Mouse (Mus musculus) left cerebral cortex, adult 2 months (tissue): Measurements from ENCODE around the gene Uspl1. TPM values are rescaled to one million over a fixed set of nuclear protein-coding genes. Genes with fewer than 3 reads are reported as not detected.
"Not testable (repeated sequence)": the region's sequence is repeated elsewhere in the genome, so short reads cannot be mapped to it uniquely, and the experiment has no call there.

Source experiments
- DNase-seq, 2 experiments: peaks; one replicate each; pipeline ENCODE4 v3.0.0; 2021 to 2022; ENCODE audit warnings: low spot score in 2 of 2, mixed read lengths in 1 of 2; ENCODE audit errors: extremely low spot score in 1 of 2
- H3K27ac ChIP-seq: fragments of 200-600 bp; 2 replicates; pipeline ENCODE4 v1.8.1; 2022
- H3K4me3 ChIP-seq: fragments of 200-600 bp; 2 replicates; pipeline ENCODE4 v1.8.1; 2022
- CTCF ChIP-seq: fragments of 200-600 bp; IDR thresholded peaks from 2 replicates; pipeline ENCODE4 v1.8.1; 2022; ENCODE audit warnings: antibody characterized with exemption, mild to moderate bottlenecking, moderate library complexity
- intact Hi-C: fragments of 180-260 bp; cut with DNase I; formaldehyde crosslinking; loops from one replicate; pipeline ENCODE4 v1.15.1; 2025
- long read RNA-seq, 2 experiments: library from polyadenylated mRNA; stranded (forward); transcript quantifications; one replicate each; pipeline ENCODE4 v2.0.0; 2021; ENCODE audit warnings: borderline mapping rate in 2 of 2
- total RNA-seq, 2 experiments: library from RNA; stranded (reverse); gene quantifications; 2 replicates each; pipeline ENCODE4 v1.2.3; 2021

Gene Uspl1
- total RNA-seq: 10 to 100 TPM; 40.6 to 44.1 TPM
- long read RNA-seq, experiment 1, full-length matches to known transcripts: 36 of 45 reads
- long read RNA-seq, experiment 1, partial matches to known transcripts: 3 of 45 reads
- long read RNA-seq, experiment 1, other reads (novel, unspliced or antisense): 6 of 45 reads
- long read RNA-seq, experiment 2, full-length matches to known transcripts: 21 of 31 reads
- long read RNA-seq, experiment 2, partial matches to known transcripts: 8 of 31 reads
- long read RNA-seq, experiment 2, other reads (novel, unspliced or antisense): 2 of 31 reads

DNA sequence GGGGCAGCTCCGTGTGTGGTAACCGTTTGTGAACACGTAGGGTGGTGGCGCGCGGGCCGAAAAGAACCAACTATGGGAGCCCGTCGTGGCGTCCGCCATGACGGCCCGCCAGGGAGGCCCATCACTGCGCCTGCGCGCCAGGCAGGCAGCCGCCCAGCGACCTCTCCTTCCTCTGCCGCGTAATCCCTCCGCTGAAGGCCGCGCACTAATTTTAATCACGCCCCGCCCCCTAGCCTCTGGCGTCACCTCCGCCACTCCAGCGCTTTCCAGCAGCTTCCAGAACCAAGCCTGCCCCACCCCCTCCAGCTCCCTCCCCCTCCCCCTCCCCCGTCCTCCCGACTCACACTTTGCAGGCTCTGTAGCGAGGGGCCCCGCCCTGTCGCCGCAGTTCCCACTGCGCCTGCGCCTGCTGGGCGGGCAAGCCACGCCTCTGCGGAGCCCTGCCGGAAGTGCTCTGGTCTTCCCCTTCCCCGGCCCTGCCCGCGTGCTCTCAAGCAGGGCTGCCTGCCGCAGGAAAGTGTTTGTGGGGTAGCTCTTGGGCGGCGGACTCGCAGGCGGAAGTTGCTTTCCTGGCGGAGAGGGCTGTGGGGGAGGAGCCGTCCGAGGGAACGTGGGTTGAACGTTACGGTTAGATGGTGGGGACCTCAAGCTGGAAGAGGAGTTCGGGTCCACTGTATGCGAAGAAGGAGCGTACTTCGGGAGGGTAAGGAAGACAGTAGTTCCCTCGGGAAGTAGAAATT, at the start of gene Uspl1, which contains the start of gene Hmgb1:
TSS of gene Uspl1 (plus strand) at position 247 of the 740 bp plus-strand sequence.
TSS of gene Hmgb1 (minus strand) at position 386 of the 740 bp plus-strand sequence.
- peak within 1 kb of the TSS; percentile 86 for H3K4me3 ChIP-seq
- intact Hi-C loops: loop anchor here (1.0 to 10.0 kb wide), 6 partner anchors 45 to 452 kb away; partner anchors contain the start of genes Hsph1 and Katnal1
- DNase-seq: peak; percentile 98
- peak within 1 kb of the TSS; percentile 99 for H3K27ac ChIP-seq
- no peak for TF ChIP-seq CTCF

DNA sequence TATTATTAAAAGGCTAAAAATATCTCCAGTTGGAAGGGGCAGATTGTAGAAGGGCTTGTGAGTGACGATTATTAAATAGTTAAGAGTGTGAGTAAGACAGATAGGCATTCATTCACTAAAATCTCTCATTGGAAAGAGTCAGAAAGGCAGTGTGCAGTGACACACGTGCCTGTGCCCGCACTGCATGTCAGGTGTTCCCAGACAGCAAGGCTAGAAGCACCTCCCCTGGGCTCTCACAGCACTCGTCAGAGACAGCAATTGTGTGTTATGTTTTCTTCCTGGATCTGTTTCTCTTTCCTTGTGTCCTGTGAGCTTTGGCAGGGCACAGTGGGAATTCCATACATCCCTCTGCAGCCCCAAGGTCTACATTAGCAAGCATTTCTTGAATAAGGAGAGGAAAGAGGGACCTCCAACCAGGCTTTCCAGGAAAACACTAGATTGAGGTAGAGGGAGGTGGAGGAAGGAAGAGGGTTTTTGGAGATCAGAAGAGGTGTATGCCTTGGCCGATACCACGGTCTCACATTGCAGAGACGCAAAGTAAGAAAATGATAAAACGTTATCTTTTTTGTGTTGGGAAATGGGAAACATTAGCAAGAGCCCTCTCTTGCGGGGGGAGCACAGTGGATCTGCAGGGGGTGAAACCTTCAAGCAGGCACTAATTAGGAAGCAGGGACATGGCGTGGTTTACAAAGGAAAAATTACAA, 49.2 kb upstream of the Uspl1 start:
- no peak for DNase-seq
- no peak for TF ChIP-seq CTCF
- Histone ChIP-seq H3K4me3 (no peak overlapping the region), H3K27ac (no peak overlapping the region)
- intact Hi-C loops: no loop called here

DNA sequence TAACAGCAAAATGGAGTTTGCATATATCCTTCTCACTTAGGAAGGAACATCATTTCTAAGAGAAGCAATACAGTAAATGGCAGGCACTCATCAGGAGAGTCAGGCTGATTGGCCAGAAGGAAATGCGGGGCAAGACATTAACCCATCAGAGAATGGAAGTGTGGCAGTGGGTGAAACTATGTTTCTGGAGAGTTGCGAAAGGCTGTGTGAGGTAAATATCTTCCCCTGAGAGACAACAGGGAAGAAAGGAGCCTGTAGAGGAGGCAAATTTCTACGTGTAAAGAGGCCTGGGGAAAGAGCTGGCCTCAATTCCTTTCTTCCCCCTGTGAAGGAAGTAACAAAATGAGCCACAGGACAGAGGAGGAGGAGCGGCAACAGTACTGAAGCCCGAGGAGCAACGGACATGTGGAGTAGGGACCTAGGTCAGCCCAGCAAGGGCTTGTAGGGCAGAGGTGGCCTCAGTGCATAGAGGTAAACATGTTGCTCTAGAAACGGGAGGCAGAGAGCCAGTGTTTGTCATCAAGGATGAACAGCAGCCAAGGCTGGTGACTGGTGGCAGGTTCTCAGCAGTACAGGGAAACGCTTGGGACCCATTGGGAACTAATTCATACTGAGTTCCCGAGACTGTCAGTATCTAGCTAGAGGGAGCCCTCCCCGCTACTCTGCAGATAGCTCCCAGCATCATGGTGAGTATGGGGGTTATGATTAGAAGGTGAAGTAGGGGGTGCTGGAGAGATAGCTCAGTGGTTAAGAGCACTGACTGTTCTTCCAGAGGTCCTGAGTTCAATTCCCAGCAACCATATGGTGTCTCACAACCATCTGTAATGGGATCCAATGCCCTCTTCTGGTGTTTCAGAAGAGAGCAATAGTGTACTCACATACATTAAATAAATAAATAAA, 48.4 kb upstream of the Uspl1 start:
- Histone ChIP-seq H3K4me3 (no peak overlapping the region), H3K27ac (no peak overlapping the region)
- no peak for DNase-seq
- TF ChIP-seq CTCF: no peak
- intact Hi-C loops: no loop called here

DNA sequence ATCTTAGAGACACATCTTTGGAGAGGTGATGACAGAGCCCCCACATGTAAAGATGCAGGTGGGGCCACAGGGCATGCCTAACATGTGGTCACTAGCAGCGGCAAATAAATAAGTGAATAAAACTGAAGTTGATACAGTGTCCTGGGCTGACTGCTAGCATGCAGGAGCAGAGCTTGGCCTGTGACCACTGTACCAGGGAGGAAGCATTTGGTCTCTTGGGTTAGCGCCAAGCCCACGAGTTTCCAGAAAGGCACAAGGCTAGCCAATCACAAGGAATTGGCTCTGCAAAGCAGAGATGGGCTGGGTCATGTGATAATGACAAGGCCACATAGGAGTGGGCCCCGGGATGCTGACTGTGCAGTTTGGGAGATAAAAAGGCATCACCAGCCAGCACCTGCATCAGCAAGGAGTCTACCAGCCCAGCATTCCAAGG, 47.2 kb upstream of the Uspl1 start:
- intact Hi-C loops: no loop called here
- Histone ChIP-seq H3K27ac (no peak overlapping the region), H3K4me3 (no peak overlapping the region)
- no peak for TF ChIP-seq CTCF
- no peak for DNase-seq

DNA sequence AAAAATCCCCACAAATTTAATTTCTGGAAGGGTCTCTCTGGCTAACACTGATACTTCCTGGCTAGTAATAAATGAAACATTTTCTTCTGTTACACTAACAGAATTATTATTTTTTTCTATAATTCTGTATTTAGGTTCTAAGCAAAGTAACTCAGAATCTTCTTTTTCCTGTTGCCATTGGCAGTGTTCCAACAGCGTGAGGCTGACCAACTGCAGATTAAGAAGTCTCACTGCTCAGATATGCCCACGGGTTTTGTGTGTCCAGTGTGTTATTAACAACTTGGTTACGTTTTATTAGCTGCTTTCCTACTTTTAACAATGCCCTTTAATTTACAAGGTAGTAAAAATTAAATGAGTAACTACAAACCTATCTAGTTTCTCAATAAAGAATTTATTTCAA, 46.7 kb upstream of the Uspl1 start:
- Histone ChIP-seq H3K27ac (no peak overlapping the region), H3K4me3 (no peak overlapping the region)
- DNase-seq: no peak
- intact Hi-C loops: no loop called here
- TF ChIP-seq CTCF: no peak

DNA sequence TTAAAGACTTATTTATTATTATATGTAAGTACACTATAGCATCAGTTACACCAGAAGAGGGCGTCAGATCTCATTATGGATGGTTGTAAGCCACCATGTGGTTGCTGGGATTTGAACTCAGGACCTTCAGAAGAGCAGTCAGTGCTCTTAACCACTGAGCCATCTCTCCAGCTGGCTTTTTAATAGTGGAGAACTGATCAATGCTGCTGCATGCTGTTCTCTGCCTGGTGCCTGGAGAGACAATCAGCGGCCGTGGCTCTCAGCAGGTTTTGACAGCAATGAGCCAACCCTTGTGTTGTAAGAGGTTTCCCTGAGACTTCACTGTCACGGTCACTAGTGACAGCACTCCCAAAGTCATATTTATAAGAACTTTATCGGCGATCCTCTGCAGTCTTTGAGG, 46.1 kb upstream of the Uspl1 start:
- H3K27ac ChIP-seq, DNase-seq, H3K4me3 ChIP-seq, intact Hi-C loops: not testable (repeated sequence)

DNA sequence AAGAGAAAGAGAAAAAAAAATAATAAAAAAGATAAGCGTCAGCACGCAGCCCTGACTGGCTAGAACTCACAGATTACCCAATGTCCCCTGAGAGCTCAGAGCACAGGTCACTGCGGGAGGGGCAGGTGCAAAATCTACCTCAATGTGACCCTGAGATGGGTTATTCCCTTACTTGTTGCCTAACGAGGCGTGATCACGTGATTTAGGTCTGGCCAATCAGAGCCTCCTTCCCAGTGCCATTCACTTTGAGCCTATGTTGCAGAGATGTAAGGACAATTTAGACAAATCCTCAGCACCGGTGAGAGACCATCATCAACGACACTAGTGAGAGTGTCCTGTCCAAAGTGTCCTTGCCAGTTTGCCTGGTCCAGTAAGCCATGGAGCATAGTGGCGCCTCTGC, 43.8 kb upstream of the Uspl1 start:
- intact Hi-C loops: no loop called here
- DNase-seq: no peak
- no peak for TF ChIP-seq CTCF

DNA sequence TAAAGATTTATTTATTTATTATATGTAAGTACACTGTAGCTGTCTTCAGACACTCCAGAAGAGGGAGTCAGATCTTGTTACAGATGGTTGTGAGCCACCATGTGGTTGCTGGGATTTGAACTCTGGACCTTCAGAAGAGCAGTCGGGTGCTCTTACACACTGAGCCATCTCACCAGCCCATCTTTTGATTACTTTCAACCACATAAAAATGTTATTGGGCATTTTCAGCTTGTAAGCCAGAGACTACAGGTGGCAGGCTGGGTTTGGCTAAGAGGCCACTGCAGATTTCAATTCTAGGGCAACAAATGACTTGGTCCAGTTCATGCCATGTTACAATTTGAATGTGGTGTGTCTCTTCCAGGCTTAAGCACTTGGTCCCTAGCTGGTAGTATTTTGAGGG, 43.0 kb upstream of the Uspl1 start:
- H3K27ac ChIP-seq, intact Hi-C loops, DNase-seq, H3K4me3 ChIP-seq: not testable (repeated sequence)

More for the DNA sequence above, 43.8 kb upstream of the Uspl1 start:
- Histone ChIP-seq H3K4me3 (no peak overlapping the region), H3K27ac (no peak overlapping the region)

DNA sequence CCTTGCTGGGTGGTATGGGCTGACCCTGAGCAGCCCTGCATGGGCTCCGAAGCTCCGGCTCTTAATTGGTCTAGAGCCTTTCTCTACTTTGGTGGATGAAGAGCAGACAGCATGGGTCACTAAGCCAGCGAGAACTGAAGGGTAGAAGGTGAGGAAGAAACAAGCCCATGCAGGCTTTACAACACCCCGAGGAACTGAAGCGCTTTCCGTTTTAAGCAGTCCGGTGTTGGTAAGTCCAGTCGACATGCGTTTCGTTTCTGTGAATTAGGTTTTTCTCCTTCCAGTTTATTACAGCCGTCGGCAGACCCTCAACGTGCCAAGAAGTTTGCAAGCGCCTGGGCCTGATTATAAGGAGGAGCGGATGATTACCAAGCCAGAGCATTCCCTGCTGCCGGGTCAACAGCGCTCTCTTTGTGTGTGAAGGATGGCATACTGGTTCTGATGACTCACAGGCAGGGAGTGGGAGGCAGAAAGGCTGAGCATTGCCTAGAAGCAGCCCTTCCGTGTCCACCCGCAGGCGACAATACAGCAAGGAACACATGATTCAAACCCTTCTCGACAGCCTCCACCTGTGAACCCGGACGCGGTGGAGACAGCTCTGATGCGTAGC, 40.3 kb upstream of the Uspl1 start:
- 0 out of 2 replicates have a peak overlapping the region, but pooled peaks have one; percentile 36 for H3K27ac ChIP-seq
- TF ChIP-seq CTCF: no peak
- H3K4me3 ChIP-seq: peak overlapping the region; percentile 23
- DNase-seq: peak; percentile 64
- intact Hi-C loops: loop anchor here (2.0 kb wide), 1 partner anchor 35 kb away; no protein-coding TSS in a partner anchor

DNA sequence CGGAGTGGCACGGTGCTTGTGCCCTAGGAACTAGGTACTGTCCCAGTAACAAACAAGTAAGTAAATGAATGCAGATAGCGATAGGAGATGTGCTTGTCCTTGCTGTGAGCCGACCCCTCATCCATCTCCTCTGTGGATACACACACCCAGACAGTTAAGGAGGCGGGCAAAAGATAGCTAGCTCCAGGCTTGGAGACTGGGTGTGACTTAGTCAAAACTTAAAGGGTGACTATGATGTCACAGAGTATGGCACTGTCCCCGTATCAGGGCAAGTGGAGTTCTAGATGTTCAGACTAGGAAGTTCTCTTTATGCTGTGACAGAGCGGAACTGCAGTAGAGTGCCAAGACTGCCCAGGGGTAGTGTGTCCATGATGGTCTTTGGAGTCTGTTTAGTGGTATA, 37.5 kb upstream of the Uspl1 start:
- no peak for DNase-seq
- Histone ChIP-seq H3K4me3 (no peak overlapping the region), H3K27ac (no peak overlapping the region)
- intact Hi-C loops: no loop called here
- no peak for TF ChIP-seq CTCF
